Comparison of ENCODE assay signal across 28 mouse cellular contexts in genomic region chr13:10138878-10139277, GRCm38 (mm10).
"Had no signal": no experiment of that assay in that cellular context is flagged by ENCODE, and none has a peak within 500 bp of the region (broad histone marks: within the 10 kb centered on the region; RNA-seq: fewer than 3 reads in every experiment).

No protein-coding gene starts in this region.

- H3K4me1 ChIP-seq: embryonic facial prominence, embryonic 10.5 days; embryonic facial prominence, embryonic 12.5 days; embryonic facial prominence, embryonic 13.5 days; embryonic facial prominence, embryonic 15.5 days; forebrain, embryonic 10.5 days; forebrain, embryonic 12.5 days; forebrain, embryonic 13.5 days; forebrain, embryonic 15.5 days; heart, embryonic 10.5 days had no signal

- H3K36me3 ChIP-seq: embryonic facial prominence, embryonic 10.5 days; embryonic facial prominence, embryonic 12.5 days; embryonic facial prominence, embryonic 13.5 days; embryonic facial prominence, embryonic 15.5 days; forebrain, embryonic 10.5 days; forebrain, embryonic 12.5 days; forebrain, embryonic 15.5 days; heart, embryonic 10.5 days had no signal

- DNase-seq: cerebellum, adult 2 months; cerebellum, adult 8-10 months; cerebellum, adult 9-10 months; cerebellum, adult 9-11 months; cerebellum, postnatal 10 days; cerebellum, postnatal 14 days; cerebellum, postnatal 25 days; cerebellum, postnatal 36 days; embryo, embryonic 11 days; forebrain, postnatal 0 days; gastrocnemius, adult 2 months; gastrocnemius, postnatal 10 days; gastrocnemius, postnatal 14 days; gastrocnemius, postnatal 25 days; gastrocnemius, postnatal 36 days; heart, adult 18-20 months had no signal

- H3K4me3 ChIP-seq: embryonic facial prominence, embryonic 10.5 days; embryonic facial prominence, embryonic 12.5 days; embryonic facial prominence, embryonic 13.5 days; embryonic facial prominence, embryonic 15.5 days; erythroblast, embryonic 14.5 days; forebrain, embryonic 10.5 days; forebrain, embryonic 12.5 days; forebrain, embryonic 13.5 days; forebrain, embryonic 15.5 days; gastrocnemius, adult 2 months; heart, embryonic 10.5 days had no signal

- H3K27me3 ChIP-seq: embryonic facial prominence, embryonic 12.5 days; embryonic facial prominence, embryonic 13.5 days; embryonic facial prominence, embryonic 15.5 days; forebrain, embryonic 12.5 days; forebrain, embryonic 13.5 days; forebrain, embryonic 15.5 days had no signal

- H3K27ac ChIP-seq: embryonic facial prominence, embryonic 10.5 days; embryonic facial prominence, embryonic 12.5 days; embryonic facial prominence, embryonic 13.5 days; embryonic facial prominence, embryonic 15.5 days; forebrain, embryonic 10.5 days; forebrain, embryonic 12.5 days; forebrain, embryonic 13.5 days; forebrain, embryonic 15.5 days; gastrocnemius, adult 2 months; heart, embryonic 10.5 days had no signal

- H3K9ac ChIP-seq: embryonic facial prominence, embryonic 12.5 days; embryonic facial prominence, embryonic 13.5 days; embryonic facial prominence, embryonic 15.5 days; forebrain, embryonic 12.5 days; forebrain, embryonic 13.5 days; forebrain, embryonic 15.5 days; forebrain, postnatal 0 days had no signal

- ATAC-seq: forebrain, embryonic 13.5 days; forebrain, embryonic 14.5 days; forebrain, embryonic 15.5 days; forebrain, embryonic 16.5 days; forebrain, postnatal 0 days had no signal
